Mouse (Mus musculus) brown adipose tissue, adult 24 weeks (tissue): Measurements from ENCODE around the gene Agap1. TPM values are rescaled to one million over a fixed set of nuclear protein-coding genes. Genes with fewer than 3 reads are reported as not detected.

ENCODE experiments used
- H3K27ac ChIP-seq: fragments of 200-500 bp; replicated peaks from 2 replicates; pipeline ENCODE4 v1.5.1; 2012; ENCODE audit warnings: low read depth, mild to moderate bottlenecking, low read length
- H3K4me1 ChIP-seq: fragments of 200-500 bp; 2 replicates; pipeline ENCODE4 v1.6.1; 2012; ENCODE audit warnings: low read length, mixed read lengths; ENCODE audit not compliant: control insufficient read depth, insufficient read depth, insufficient read length
- H3K4me3 ChIP-seq: fragments of 200-500 bp; 2 replicates; pipeline ENCODE4 v1.5.1; 2012; ENCODE audit warnings: low read depth, mild to moderate bottlenecking, low read length, moderate library complexity; ENCODE audit not compliant: insufficient read depth
- polyA plus RNA-seq: library from polyadenylated mRNA; stranded (reverse); fragments of >200 nt; gene quantifications from 2 replicates; pipeline ENCODE4 v1.2.4, GENCODE M21; 2012; ENCODE audit not compliant: missing spikeins, insufficient read depth, insufficient read length

Gene Agap1
- polyA plus RNA-seq, 1 experiment = 8.4 TPM

GRCm38 (mm10) chr1:89714165-89714980, 259.8 kb downstream of the Agap1 start:
- Histone ChIP-seq H3K4me1 (no peaks in the 10 kb centered on the region), H3K4me3 (no peak overlapping the region), H3K27ac (no peak overlapping the region)

DNA sequence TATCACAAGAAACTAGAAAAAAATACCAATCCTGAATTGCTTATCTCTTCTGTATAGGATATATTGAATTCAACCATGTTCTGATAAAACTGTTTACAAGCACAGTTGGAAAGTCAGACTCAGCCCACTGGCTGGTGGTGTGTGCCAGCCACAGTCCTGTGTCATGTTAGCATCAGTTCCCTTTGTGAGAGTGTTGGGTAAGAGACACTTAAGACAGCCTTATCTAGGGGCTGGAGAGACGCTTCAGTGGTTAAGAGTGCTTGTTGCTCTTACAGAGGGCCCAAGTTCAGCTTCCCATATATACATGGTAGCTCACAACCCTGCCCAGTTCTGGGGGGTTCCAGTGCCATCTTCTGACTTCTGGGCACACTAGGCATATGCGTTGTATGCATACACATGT, 261.6 kb downstream of the Agap1 start:
- Histone ChIP-seq H3K4me1 (no peaks in the 10 kb centered on the region), H3K27ac (no peak overlapping the region), H3K4me3 (no peak overlapping the region)

DNA sequence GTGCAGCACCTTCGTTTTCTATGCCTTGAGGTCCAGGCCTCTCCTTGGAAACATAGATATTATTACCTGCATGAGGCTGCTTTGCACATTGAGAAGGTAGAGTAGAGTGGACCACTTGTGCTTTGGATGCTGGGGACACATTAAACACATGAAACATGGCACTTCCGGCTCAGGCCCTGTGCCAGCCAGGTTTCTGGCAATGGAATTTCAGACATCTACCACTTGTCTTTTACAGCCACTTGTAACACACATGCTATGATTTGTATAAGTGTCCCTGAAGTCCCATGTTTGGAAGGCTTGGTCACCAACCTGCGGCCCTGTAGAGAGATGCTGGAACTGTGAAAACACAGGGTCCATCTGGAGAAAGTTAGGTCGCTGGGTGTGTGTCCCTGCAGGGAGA, 262.5 kb downstream of the Agap1 start:
- H3K27ac ChIP-seq = no peak overlapping the region
- H3K4me3 ChIP-seq = no peak overlapping the region
- H3K4me1 ChIP-seq = no peaks in the 10 kb centered on the region

DNA sequence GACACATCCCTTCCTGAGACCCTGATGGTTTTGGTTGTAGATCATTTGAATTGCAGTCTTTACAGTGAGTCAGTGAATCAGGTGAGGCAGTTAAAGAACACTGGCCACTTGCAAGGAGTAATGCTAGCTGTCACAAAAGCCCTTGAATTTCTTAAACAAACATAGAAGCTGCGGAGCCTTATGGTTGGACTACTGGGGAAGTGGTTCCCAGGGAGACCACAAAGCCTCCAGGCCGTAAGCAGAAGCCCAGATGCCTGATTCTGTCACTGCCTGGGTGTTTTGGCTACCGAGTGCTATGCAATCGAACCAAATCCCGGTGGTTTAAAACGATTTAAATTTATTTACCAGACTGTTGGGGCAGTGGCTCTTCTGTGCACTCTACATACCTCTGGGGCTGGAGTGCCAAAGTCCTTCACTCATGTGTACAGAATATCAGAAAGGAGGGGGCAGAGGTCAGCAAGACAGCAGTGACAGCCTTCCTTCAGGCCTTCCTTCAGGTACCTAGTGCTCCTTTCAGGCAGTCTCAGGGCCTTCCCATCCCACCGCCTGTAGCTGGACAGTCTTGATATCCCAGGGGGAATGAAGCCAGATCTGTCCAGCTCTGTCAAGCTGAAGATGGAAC, 264.3 kb downstream of the Agap1 start:
- H3K4me3 ChIP-seq = no peak overlapping the region
- no peak overlapping the region for H3K27ac ChIP-seq
- H3K4me1 ChIP-seq = peaks cover 3% of the 10 kb centered on the region; the same call in 1 of the 2 replicates

GRCm38 (mm10) chr1:89724141-89724540, 269.5 kb downstream of the Agap1 start:
- Histone ChIP-seq H3K4me1 (peaks cover 3% of the 10 kb centered on the region; the same call in 1 of the 2 replicates), H3K27ac (no peak overlapping the region), H3K4me3 (no peak overlapping the region)

DNA sequence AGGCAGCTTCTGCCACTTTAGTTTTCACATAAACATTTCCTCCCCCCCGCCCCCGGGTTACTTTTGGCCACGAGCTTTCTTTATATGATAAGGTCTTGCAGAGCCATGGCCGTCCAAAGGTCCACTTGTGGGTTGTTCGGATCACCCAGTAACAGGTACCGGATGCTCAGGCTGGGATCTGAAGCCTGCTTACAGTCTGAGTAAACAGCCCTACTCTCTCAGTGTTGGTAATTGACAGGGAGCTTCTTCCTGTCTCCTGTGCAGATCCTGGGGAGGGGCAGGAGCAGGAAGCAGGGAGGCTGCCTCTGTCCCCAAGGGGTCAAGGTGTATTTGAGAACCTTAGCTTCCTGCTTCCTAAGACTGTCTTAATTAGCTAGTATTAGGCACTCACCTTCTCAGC, 269.9 kb downstream of the Agap1 start:
- H3K4me3 ChIP-seq = no peak overlapping the region
- no peak overlapping the region for H3K27ac ChIP-seq
- H3K4me1 ChIP-seq = peaks cover 3% of the 10 kb centered on the region; the same call in 1 of the 2 replicates

DNA sequence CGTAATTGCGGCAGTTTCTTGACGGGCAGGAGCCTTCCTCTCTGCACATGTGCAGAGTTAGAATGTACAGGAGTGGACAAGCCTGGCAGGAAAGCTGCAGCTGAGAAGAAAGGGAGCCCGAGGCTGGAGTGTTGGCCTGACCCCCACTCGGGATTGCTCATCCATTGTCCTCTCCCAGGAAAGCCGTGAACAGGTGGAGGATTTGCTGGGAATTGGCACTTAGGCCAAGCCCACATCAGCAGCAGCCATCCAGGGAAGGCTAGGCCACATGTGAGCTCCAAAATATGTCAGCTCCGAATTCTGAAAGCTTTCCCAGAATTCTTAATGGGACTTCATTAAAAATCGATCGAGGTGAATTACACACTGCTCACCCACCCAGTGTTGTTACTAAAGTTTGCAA, 270.4 kb downstream of the Agap1 start:
- Histone ChIP-seq H3K4me3 (no peak overlapping the region), H3K4me1 (peaks cover 3% of the 10 kb centered on the region; the same call in 1 of the 2 replicates), H3K27ac (no peak overlapping the region)

DNA sequence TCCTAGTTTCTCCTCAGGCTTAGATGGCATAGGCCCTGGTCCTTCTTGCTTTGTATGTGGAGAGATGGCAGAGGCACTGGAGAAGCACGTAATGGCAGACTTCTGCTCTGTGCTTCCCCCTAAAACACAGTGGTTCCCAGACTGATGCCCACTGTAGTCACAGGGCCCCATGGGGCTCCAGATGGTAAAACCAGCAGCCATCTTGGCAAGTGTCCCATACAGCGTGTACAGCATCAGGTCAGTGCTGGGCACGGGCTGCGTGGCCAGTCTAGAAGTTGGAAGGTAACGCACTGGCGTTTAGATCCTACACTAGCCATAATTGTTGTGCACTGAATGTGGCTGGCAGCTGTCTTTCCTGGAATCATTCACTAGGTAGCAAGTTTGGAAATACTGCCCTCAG, 273.9 kb downstream of the Agap1 start:
- Histone ChIP-seq H3K27ac (no peak overlapping the region), H3K4me3 (no peak overlapping the region), H3K4me1 (peaks cover 6% of the 10 kb centered on the region; the same call in 1 of the 2 replicates)

GRCm38 (mm10) chr1:89730589-89731195, 276.1 kb downstream of the Agap1 start:
- Histone ChIP-seq H3K4me3 (no peak overlapping the region), H3K27ac (no peak overlapping the region), H3K4me1 (peaks cover 3% of the 10 kb centered on the region; the same call in 1 of the 2 replicates)

- Histone ChIP-seq H3K4me1 (0 out of 2 replicates have a peak, but pooled peaks cover 3% of the 10 kb centered on the region), H3K4me3 (no peak overlapping the region), H3K27ac (no peak overlapping the region)
Observed at GRCm38 (mm10) chr1:89734368-89734767, 279.8 kb downstream of the Agap1 start.

GRCm38 (mm10) chr1:89735146-89735545, 280.5 kb downstream of the Agap1 start:
- no peak overlapping the region for H3K27ac ChIP-seq
- H3K4me3 ChIP-seq = no peak overlapping the region
- H3K4me1 ChIP-seq = 0 out of 2 replicates have a peak, but pooled peaks cover 3% of the 10 kb centered on the region

GRCm38 (mm10) chr1:89736021-89736420, 281.4 kb downstream of the Agap1 start:
- Histone ChIP-seq H3K4me3 (no peak overlapping the region), H3K4me1 (no peaks in the 10 kb centered on the region), H3K27ac (no peak overlapping the region)

DNA sequence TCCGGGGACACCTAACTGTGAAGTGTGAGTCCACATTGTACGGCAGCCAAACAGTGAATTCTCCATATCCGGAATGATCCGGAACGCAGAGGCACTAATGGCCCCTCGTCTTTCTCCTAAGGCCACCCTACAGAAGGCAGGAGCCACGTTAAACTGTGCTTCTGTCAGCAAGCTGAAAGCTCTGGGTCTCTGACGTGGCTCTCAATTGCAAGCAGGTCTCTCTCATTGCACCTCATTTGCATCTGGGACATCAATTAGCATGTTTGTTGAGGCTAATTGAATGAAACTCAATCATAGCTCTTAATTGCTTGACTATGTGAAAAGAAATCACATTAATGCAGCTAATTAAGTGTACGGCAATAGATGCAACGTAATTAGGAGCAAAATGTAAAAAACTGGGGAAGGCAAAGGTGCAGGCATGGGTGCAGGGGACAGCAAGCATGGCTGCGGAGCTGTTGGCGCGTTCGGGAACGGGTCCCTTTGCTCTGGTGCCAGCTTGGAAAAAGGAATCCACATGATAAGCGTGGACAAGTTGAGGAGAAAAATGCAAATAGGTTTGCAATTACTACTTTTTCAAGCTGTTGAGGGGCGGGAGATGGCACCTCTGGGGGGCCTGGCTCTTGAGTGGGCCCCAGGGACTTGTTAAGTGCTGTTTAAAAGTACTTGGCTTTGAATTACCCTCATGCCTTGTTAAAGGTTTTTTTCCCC, 284.6 kb downstream of the Agap1 start:
- Histone ChIP-seq H3K4me3 (no peak overlapping the region), H3K27ac (no peak overlapping the region), H3K4me1 (no peaks in the 10 kb centered on the region)

DNA sequence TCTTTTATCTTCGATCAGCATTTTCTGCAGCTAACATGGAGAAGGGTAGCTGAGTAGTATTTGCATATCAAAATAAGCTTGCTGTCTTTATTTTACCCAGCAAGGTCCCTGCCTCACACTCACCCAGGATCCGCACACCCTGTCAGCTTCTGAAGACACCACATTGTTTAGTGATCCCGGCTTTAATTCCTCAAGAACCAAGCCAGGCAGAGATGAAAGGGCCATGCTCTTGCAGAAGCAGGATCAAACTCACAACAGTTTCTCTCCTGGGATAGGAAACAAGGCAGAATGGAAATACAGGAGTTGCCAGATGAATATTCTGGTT, 285.1 kb downstream of the Agap1 start:
- Histone ChIP-seq H3K4me1 (no peaks in the 10 kb centered on the region), H3K27ac (no peak overlapping the region), H3K4me3 (no peak overlapping the region)

- Histone ChIP-seq H3K4me1 (no peaks in the 10 kb centered on the region), H3K27ac (no peak overlapping the region), H3K4me3 (no peak overlapping the region)
Observed at GRCm38 (mm10) chr1:89742359-89742758, 287.8 kb downstream of the Agap1 start.
